Mouse (Mus musculus): ENCODE data around the gene Lingo3. TPM values are rescaled to one million over a fixed set of nuclear protein-coding genes. Genes with fewer than 3 reads are reported as not detected.

The Lingo3 gene
- total and polyA plus RNA-seq, 2 experiments from 2014 or later: 28.0 to 70.3 TPM

GRCm38 (mm10) chr10:80810084-80810483 is 33.8 kb downstream of the Lingo3 start:
- no peak for DNase-seq (ENCODE audit: low spot score)
- H3K4me1 ChIP-seq (ENCODE audit: insufficient read depth, low read length): peaks cover 21% of the 10 kb centered on the region

DNA sequence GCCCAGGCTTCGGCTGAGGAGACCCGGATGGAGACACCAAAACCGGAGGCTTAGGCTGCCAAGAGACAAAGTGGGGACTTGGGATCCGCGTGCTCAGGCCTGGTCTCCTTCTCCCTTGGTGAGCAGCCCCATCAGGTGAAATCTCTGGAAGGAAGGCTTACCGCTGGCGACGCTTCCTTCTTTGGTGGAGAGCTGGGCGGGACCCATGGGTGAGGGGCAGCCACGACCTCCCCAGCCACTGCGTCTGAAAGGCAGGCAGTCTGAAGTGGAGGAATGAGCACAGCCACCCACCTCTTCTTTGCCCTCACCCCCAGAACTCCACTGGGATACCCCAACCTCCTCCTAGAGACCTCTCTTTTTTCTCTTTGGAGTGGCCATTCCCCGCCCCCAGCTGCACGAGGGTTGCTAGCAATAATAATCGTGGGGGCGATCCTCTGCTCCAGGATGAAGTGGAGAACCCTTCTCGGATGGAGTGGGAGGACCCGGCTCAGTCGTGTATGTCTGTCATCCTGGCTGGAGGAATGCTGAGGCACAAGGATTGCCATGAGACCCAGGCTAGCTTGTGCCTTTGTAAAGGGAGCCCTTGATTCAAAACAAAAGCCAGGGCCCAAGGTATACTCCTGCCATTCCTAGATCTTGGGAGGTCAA is 34.7 kb downstream of the Lingo3 start:
- ATAC-seq: no peak
- Histone ChIP-seq H3K4me3 (ENCODE audit: low read length) (peak overlapping the region; percentile 8; the same call in 1 of the 2 replicates), H3K9ac (replicated peaks; ENCODE audit: low read length) (0 out of 2 replicates have a peak overlapping the region, but pooled peaks have one; percentile 3), H3K4me1 (ENCODE audit: insufficient read depth, low read length) (peaks cover 21% of the 10 kb centered on the region), H3K36me3 (ENCODE audit: insufficient read depth, low read length) (peaks cover 8% of the 10 kb centered on the region; the same call in 1 of the 2 replicates), H3K27me3 (ENCODE audit: insufficient read depth, low read length) (peaks cover 5% of the 10 kb centered on the region; the same call in 1 of the 2 replicates), H3K9me3 (ENCODE audit: low read length) (no peaks in the 10 kb centered on the region), H3K4me2 (ENCODE audit: low read depth, low read length) (peak overlapping the region; percentile 81), H3K27ac (no peak overlapping the region)
- DNase-seq (ENCODE audit: low spot score): no peak
- TF ChIP-seq CTCF (IDR thresholded peaks at IDR 0.05; ENCODE audit: low read depth): no peak
- WGBS: 10% methylated on average over 17 of the region's 18 CpGs

More at GRCm38 (mm10) chr10:80810084-80810483, 33.8 kb downstream of the Lingo3 start:
- Histone ChIP-seq H3K9ac (replicated peaks; ENCODE audit: low read length) (no peak overlapping the region), H3K4me3 (ENCODE audit: low read length) (no peak overlapping the region), H3K27me3 (ENCODE audit: insufficient read depth, low read length) (peaks cover 5% of the 10 kb centered on the region; the same call in 1 of the 2 replicates), H3K36me3 (ENCODE audit: insufficient read depth, low read length) (no peaks in the 10 kb centered on the region), H3K4me2 (ENCODE audit: low read depth, low read length) (0 out of 2 replicates have a peak overlapping the region, but pooled peaks have one; percentile 23), H3K27ac (no peak overlapping the region), H3K9me3 (ENCODE audit: low read length) (no peaks in the 10 kb centered on the region)
- TF ChIP-seq CTCF (IDR thresholded peaks at IDR 0.05; ENCODE audit: low read depth): no peak
- 7% methylated on average over 15 of the region's 20 CpGs for WGBS
- no peak for ATAC-seq

DNA sequence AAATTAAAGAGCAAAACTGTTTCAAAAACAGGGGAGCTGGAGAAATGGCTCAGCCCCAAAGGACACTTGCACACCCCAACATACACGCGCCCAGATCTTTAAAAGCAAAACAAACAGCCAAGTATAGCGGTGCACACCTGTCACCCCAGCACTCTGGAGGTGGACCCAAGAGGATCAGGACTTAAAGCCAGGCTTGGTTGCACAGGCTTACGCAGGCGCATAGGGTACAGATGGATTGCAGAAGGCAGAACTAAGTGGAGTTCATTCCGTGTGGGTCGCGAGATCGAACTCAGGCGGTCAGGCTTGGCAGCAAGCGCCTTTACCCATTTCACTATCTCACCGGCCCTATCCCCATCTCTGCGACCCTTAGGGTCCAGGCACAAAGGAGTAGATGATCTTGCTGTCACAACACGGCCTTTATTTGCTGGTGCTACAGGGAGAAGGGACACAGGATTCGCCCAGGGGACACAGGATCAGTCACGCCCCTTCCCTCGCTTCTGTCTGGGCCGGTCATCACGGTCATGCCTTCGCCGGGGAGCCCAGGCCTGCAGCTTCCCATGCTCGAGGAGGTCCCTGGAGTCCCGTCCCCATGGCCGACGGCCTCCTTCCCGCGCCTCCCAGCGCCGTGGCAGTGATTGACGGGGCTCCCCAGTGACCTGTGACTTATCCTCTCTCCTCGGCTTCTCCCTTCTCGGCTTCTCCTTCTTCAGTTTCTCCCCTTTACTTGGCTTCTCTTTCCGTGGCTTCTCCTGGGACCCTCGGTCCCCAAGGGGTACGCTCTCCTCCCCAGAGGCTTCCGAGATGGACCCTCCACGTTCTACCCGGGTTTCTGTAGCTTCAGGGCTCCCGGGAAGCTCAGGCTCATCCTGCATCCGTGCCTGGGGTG is 35.5 kb downstream of the Lingo3 start:
- WGBS: 17% methylated on average over 39 of the region's 40 CpGs
- no peak for TF ChIP-seq CTCF (IDR thresholded peaks at IDR 0.05; ENCODE audit: low read depth)
- peaks cover 21% of the 10 kb centered on the region for H3K4me1 ChIP-seq (ENCODE audit: insufficient read depth, low read length)
- no peak for ATAC-seq
- peak overlapping the region; percentile 8; the same call in 1 of the 2 replicates for H3K4me3 ChIP-seq (ENCODE audit: low read length)
- peak overlapping the region; percentile 81 for H3K4me2 ChIP-seq (ENCODE audit: low read depth, low read length)
- DNase-seq (ENCODE audit: low spot score): no peak
- 0 out of 2 replicates have a peak overlapping the region, but pooled peaks have one; percentile 3 for H3K9ac ChIP-seq (replicated peaks; ENCODE audit: low read length)
- H3K9me3 ChIP-seq (ENCODE audit: low read length): no peaks in the 10 kb centered on the region
- H3K27ac ChIP-seq: 0 out of 2 replicates have a peak overlapping the region, but pooled peaks have one; percentile 79
- H3K36me3 ChIP-seq (ENCODE audit: insufficient read depth, low read length): peaks cover 14% of the 10 kb centered on the region
- H3K27me3 ChIP-seq (ENCODE audit: insufficient read depth, low read length): peaks cover 5% of the 10 kb centered on the region; the same call in 1 of the 2 replicates

- ATAC-seq: peak; percentile 84
- Histone ChIP-seq H3K4me1 (ENCODE audit: insufficient read depth, low read length) (peaks cover 21% of the 10 kb centered on the region), H3K4me2 (ENCODE audit: low read depth, low read length) (peak overlapping the region; percentile 81), H3K36me3 (ENCODE audit: insufficient read depth, low read length) (peaks cover 25% of the 10 kb centered on the region), H3K9me3 (ENCODE audit: low read length) (no peaks in the 10 kb centered on the region), H3K4me3 (ENCODE audit: low read length) (peak overlapping the region; percentile 43), H3K27ac (peak overlapping the region; percentile 79), H3K9ac (replicated peaks; ENCODE audit: low read length) (peak overlapping the region; percentile 79), H3K27me3 (ENCODE audit: insufficient read depth, low read length) (peaks cover 5% of the 10 kb centered on the region; the same call in 1 of the 2 replicates)
- peak; percentile 91 for DNase-seq (ENCODE audit: low spot score)
- 0% methylated on average over 58 of the region's 58 CpGs for WGBS
- no peak for TF ChIP-seq CTCF (IDR thresholded peaks at IDR 0.05; ENCODE audit: low read depth)
Measured at GRCm38 (mm10) chr10:80807057-80807627, 36.7 kb downstream of the Lingo3 start.

- DNase-seq (ENCODE audit: low spot score): no peak
- peak overlapping the region; percentile 43 for H3K4me3 ChIP-seq (ENCODE audit: low read length)
Measured at GRCm38 (mm10) chr10:80806341-80807056, 37.3 kb downstream of the Lingo3 start.

More at GRCm38 (mm10) chr10:80806341-80807056, 37.3 kb downstream of the Lingo3 start:
- H3K4me2 ChIP-seq (ENCODE audit: low read depth, low read length): peak overlapping the region; percentile 81
- H3K9ac ChIP-seq (replicated peaks; ENCODE audit: low read length): peak overlapping the region; percentile 79
- 27% methylated on average over 32 of the region's 34 CpGs for WGBS
- TF ChIP-seq CTCF (IDR thresholded peaks at IDR 0.05; ENCODE audit: low read depth): no peak
- H3K36me3 ChIP-seq (ENCODE audit: insufficient read depth, low read length): peaks cover 31% of the 10 kb centered on the region
- peaks cover 21% of the 10 kb centered on the region for H3K4me1 ChIP-seq (ENCODE audit: insufficient read depth, low read length)
- H3K27ac ChIP-seq: peak overlapping the region; percentile 79
- ATAC-seq: no peak
- H3K27me3 ChIP-seq (ENCODE audit: insufficient read depth, low read length): peaks cover 5% of the 10 kb centered on the region; the same call in 1 of the 2 replicates
- no peaks in the 10 kb centered on the region for H3K9me3 ChIP-seq (ENCODE audit: low read length)

Measured in hindbrain, postnatal 0 days (tissue).